Mouse (Mus musculus) forelimb bud, embryonic 11.5 days (tissue): ENCODE data around the gene Mxd4.
A peak's percentile ranks its signal among the peaks of the same experiment; 100 is the strongest.

Experiments used
- DNase-seq: peaks from one replicate; pipeline ENCODE4 v3.0.0-alpha.2; 2012; ENCODE audit warnings: low read depth, low spot score

Gene Mxd4

DNA sequence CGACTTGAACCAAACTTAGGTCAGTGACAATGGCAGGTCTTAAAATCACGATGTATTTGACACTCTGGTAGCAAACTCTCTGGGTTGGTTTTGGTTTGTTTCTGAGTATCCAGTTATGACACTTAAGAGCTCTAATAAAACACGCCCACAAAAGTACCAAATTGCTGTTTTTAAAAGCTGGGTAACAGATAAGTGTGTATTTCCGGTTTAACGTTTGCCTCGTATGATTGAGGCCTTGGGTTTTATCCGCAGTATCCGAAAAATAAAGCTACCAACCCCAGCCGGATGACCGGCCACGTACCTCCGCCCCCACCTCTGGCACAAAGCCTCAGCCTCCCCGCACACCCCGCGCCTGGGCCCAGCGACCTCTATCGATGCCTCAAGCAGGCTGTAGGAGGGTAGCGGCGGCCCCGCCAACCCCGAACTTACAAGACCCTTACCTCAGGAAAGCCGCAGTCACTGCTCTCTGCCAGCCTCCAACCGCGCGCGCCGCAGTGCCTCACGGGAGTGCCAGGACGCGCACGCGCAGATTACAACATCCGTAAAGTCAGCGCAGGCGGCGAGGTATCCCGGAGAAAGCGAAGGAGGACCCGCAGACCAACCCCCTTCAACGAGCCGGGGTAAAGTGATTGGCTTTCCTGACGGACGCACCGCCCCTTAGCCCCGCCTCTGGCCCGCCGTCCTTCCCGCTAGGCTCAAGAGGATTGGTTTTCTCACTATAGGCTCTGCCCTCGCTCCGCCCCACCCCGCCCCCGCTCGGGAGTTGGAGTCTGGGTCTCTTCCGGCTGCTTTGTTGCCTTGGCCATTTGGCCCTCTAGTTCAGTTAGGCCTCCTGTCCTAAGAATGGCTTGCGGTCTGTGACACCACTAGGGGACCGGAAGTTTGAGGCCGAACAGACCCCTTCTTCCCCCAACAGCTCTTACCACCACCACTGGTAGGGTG lies 18.3 kb downstream of the Mxd4 start, which contains the start of the genes Poln and Haus3:
Gene Poln (minus strand): TSS at position 499 of the 942 bp plus-strand sequence.
Gene Haus3 (minus strand): TSS at position 578 of the 942 bp plus-strand sequence.
- peak; percentile 99 for DNase-seq

DNA sequence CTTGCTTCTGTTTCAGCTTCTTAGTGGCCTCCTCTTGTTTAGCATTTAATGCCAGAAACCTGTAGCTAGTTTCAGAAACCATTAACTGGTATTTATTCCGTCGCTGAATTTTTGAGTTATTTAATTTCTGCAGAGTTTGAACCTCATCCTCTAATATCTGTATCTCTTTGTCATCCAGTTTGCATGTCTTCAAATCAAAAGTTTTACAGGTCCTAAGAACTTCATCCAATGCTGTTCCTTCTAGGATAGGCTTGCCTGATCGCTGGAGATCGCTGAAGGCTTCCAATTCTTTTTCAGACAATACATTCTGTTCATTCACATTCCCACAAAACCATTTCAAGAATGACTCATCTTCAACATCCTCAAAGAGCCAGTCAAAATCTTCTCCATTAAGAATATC lies 19.7 kb downstream of the Mxd4 start:
- DNase-seq: no peak

DNA sequence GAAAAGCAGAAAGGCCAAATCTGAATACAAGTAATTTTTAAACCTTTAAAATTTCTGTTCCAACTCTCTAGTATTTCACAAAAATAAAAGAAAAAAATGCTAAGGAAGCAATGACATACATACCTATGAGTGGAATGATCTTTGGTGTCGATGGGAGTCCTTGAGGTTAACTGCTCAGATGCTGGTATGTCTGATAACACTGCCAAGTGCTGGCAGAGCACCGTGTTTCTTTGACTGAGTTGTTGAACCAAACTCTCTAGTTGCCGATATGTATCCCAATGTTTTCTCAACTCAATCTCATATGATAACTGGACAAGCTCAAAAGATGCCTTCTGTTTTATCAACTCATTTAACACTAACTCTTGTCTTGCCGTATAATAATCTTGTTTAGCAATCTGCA lies 21.7 kb downstream of the Mxd4 start:
- DNase-seq: no peak

DNA sequence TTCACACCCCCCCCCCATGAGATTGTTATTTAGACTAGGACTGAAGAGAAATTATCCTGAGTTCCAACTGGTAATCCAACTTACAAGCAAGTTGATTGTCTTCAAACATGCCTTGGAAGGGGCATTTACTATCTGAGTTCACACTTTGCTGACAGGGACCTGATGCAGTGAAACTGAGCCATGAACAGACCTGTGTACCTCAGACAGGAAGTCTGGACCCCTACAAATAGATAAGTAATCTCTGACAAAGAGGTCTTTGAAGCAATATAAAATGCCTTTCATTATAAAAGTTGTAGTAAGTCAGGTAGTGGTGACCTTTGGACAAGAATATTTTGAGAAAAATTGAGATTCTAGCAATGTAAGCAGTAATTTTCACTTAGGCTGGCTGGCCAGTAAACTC lies 39.0 kb downstream of the Mxd4 start:
- no peak for DNase-seq

DNA sequence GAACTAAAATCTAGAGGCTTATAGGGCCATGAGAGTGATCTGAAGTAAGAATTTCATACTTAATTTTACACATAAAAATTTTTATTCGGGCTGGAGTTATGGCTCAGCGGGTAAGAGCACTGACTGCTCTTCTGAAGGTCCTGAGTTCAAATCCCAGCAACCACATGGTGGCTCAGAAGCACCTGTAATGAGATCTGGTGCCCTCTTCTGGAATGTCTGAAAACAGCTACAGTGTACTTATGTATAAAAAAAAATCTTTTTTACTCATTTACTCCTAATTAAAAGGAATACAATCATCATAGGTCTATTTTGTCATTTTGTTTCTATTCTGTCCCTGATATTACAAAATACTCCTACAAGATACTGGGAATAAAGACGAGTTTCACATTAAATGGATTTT lies 40.0 kb downstream of the Mxd4 start:
- DNase-seq: no peak

DNA sequence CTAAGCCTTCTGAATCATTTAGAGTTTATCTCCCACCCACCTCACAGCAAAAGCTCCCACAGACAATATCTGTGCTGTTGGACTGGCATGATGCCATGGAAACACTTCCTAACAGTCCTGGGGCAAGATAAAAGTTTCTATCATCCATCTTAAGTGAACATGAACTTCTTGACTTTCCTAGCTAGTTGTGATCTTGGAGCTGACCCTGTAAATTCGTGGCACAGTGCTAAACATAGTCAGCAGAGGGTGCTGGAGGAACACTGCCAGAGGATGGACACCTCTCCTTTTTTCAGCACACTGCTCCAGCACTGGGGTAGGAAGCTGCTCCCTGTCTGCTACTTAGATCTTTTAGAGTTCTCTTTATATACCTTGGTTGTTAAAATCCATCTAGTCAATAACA lies 47.8 kb downstream of the Mxd4 start:
- DNase-seq: peak; percentile 4

DNA sequence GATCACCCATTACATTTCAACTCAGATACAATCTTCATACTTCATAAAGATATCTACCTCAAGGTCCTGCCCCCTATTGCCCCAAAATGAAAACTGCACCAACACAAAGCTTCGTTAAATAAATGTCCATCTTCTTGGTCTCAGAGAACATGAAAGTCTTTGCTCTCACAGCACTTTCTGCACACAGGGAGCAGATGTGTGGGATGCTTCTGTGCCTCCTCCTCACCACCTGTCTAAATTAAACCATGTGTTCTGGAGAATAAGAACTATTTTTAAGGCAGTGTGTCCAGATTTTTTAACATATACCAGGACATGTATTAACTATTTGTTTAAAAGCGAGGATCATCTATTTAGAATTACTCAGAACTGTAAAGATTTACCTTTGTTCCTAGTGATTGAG lies 54.8 kb downstream of the Mxd4 start:
- DNase-seq: no peak

DNA sequence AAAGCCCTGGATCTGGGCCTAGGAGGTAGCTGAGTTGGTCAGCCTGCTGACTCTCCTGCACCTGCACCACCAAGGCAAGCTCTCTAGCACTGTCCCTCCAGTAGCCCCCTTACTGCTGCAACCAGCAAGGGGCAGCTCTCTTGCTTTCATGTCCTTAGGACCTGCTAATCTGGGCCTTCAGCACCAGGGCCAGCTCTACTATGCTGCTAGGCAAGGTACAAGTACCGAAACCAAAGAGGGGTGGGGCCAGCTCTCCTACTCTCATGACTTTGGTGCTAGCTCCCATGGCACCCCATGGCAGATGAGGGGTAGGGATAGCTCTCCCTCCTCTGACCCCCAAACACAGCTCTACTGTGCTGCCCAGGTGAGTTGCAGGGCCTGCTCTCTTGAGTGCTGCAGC lies 63.4 kb downstream of the Mxd4 start:
- peak; percentile 3 for DNase-seq
